Mouse (Mus musculus) liver, adult 2 months (tissue): ENCODE measurements around the gene Tmem98. TPM values are rescaled to one million over a fixed set of nuclear protein-coding genes. Genes with fewer than 3 reads are reported as not detected.

Experiments used
- DNase-seq: peaks from one replicate; pipeline ENCODE4 v3.0.0-alpha.2; 2011; ENCODE audit warnings: low read depth, low spot score; ENCODE audit errors: extremely low read depth
- H3K27ac ChIP-seq: fragments of 200-500 bp; replicated peaks from 2 replicates; pipeline ENCODE4 v1.5.1; 2012; ENCODE audit warnings: low read depth, mild to moderate bottlenecking, control low read depth, inconsistent platforms, low read length; ENCODE audit not compliant: insufficient read depth
- H3K27me3 ChIP-seq: fragments of 200-500 bp; 2 replicates; pipeline ENCODE4 v1.6.1; 2012; ENCODE audit warnings: mild to moderate bottlenecking, moderate library complexity, low read length, inconsistent platforms; ENCODE audit not compliant: control insufficient read depth, insufficient read depth
- H3K36me3 ChIP-seq: fragments of 200-500 bp; 2 replicates; pipeline ENCODE4 v1.6.1; 2012; ENCODE audit warnings: low read length, inconsistent platforms; ENCODE audit not compliant: control insufficient read depth, insufficient read depth
- H3K4me1 ChIP-seq: fragments of 200-500 bp; 2 replicates; pipeline ENCODE4 v1.6.1; 2011; ENCODE audit warnings: low read length; ENCODE audit not compliant: control insufficient read depth, insufficient read depth
- H3K4me3 ChIP-seq: fragments of 200-500 bp; 2 replicates; pipeline ENCODE4 v1.5.1; 2011; ENCODE audit warnings: low read depth, mild to moderate bottlenecking, control low read depth, low read length, moderate library complexity; ENCODE audit not compliant: insufficient read depth
- H3K79me2 ChIP-seq: fragments of 200-500 bp; 2 replicates; pipeline ENCODE4 v1.6.1; 2012; ENCODE audit warnings: inconsistent platforms, mild to moderate bottlenecking, low read length, moderate library complexity; ENCODE audit not compliant: control insufficient read depth, insufficient read depth
- H3K9ac ChIP-seq: fragments of 200-500 bp; 2 replicates; pipeline ENCODE4 v1.6.1; 2012; ENCODE audit warnings: low read depth, mild to moderate bottlenecking, control low read depth, inconsistent platforms, low read length
- CTCF ChIP-seq: fragments of 200-500 bp; IDR thresholded peaks from 2 replicates; pipeline ENCODE4 v1.5.1; 2011; ENCODE audit warnings: low read depth, low read length, control low read depth
- POLR2A ChIP-seq: fragments of 200-500 bp; IDR thresholded peaks from 2 replicates; pipeline ENCODE4 v1.6.1; 2011; ENCODE audit warnings: low read length, control low read depth; ENCODE audit not compliant: insufficient read depth; ENCODE audit errors: extremely low read depth
- WGBS: fragments of 180-500 bp; shearing (Covaris S2); methylation state at CpG from one replicate; pipeline ENCODE4 v1.1.7; 2018; 5-methylcytosine and 5-hydroxymethylcytosine counted together
- polyA plus RNA-seq: library from polyadenylated mRNA; depleted of rRNA; stranded (reverse); fragments of >200 nt; gene quantifications from 2 replicates; pipeline ENCODE4 v1.2.3, GENCODE M21; 2012
- total RNA-seq: library from RNA; depleted of rRNA; stranded (reverse); fragments of >200 nt; gene quantifications from 2 replicates; pipeline ENCODE4 v1.2.3, GENCODE M21; 2014

Tmem98 gene
- total and polyA plus RNA-seq, 2 experiments: 17.9 to 18.3 TPM

- H3K27me3 ChIP-seq: no peaks in the 10 kb centered on the region
- H3K79me2 ChIP-seq: no peaks in the 10 kb centered on the region; the same call in 1 of the 2 replicates
- 86% methylated on average over 6 of the region's 6 CpGs for WGBS
- H3K4me1 ChIP-seq: peaks cover 2% of the 10 kb centered on the region; the same call in 1 of the 2 replicates
- TF ChIP-seq CTCF: no peak
- no peak for TF ChIP-seq POLR2A
- peak; percentile 4 for DNase-seq
- H3K27ac ChIP-seq: no peak overlapping the region
- no peak overlapping the region for H3K9ac ChIP-seq
- no peak overlapping the region for H3K4me3 ChIP-seq
- no peaks in the 10 kb centered on the region for H3K36me3 ChIP-seq
These were observed 31.8 kb upstream of the Tmem98 start for GRCm38 (mm10) chr11:80778157-80778556.

- peak overlapping the region; percentile 33 for H3K27ac ChIP-seq
These were observed 31.0 kb upstream of the Tmem98 start for GRCm38 (mm10) chr11:80778916-80779526.

GRCm38 (mm10) chr11:80779527-80780344 is 30.2 kb upstream of the Tmem98 start, which contains the start of gene Myo1d:
Gene Myo1d (minus strand): TSS chr11:80780025.
- Histone ChIP-seq H3K4me1 (peaks cover 5% of the 10 kb centered on the region), H3K9ac (peak within 1 kb of the TSS; percentile 82), H3K79me2 (no peaks in the 10 kb centered on the region), H3K36me3 (no peaks in the 10 kb centered on the region), H3K4me3 (peak within 1 kb of the TSS; percentile 62), H3K27me3 (no peaks in the 10 kb centered on the region), H3K27ac (peak within 1 kb of the TSS; percentile 33)
- DNase-seq: peak; percentile 60
- 2% methylated on average over 81 of the region's 87 CpGs for WGBS
- peak; percentile 90 for TF ChIP-seq POLR2A
- peak; percentile 89 for TF ChIP-seq CTCF

More at GRCm38 (mm10) chr11:80778916-80779526, 31.0 kb upstream of the Tmem98 start:
- Histone ChIP-seq H3K9ac (peak overlapping the region; percentile 82), H3K79me2 (no peaks in the 10 kb centered on the region; the same call in 1 of the 2 replicates), H3K36me3 (no peaks in the 10 kb centered on the region), H3K27me3 (no peaks in the 10 kb centered on the region), H3K4me1 (peaks cover 4% of the 10 kb centered on the region), H3K4me3 (peak overlapping the region; percentile 62)
- TF ChIP-seq POLR2A (no peak), CTCF (no peak)
- WGBS: 2% methylated on average over 18 of the region's 18 CpGs
- peak; percentile 20 for DNase-seq

- Histone ChIP-seq H3K27me3 (no peaks in the 10 kb centered on the region), H3K27ac (no peak overlapping the region), H3K9ac (no peak overlapping the region), H3K4me1 (peaks cover 5% of the 10 kb centered on the region), H3K79me2 (no peaks in the 10 kb centered on the region), H3K4me3 (no peak overlapping the region), H3K36me3 (no peaks in the 10 kb centered on the region)
- peak; percentile 97 for DNase-seq
- TF ChIP-seq CTCF: no peak
- no peak for TF ChIP-seq POLR2A
- 19% methylated on average over 2 of the region's 2 CpGs for WGBS
These were observed 28.4 kb upstream of the Tmem98 start for GRCm38 (mm10) chr11:80781535-80781934.

- Histone ChIP-seq H3K27ac (no peak overlapping the region), H3K36me3 (no peaks in the 10 kb centered on the region), H3K79me2 (no peaks in the 10 kb centered on the region), H3K27me3 (no peaks in the 10 kb centered on the region), H3K4me3 (no peak overlapping the region), H3K4me1 (peaks cover 5% of the 10 kb centered on the region), H3K9ac (no peak overlapping the region)
- DNase-seq: no peak
- TF ChIP-seq POLR2A (no peak), CTCF (no peak)
- WGBS: 33% methylated on average over 7 of the region's 7 CpGs
These were observed 26.5 kb upstream of the Tmem98 start for GRCm38 (mm10) chr11:80783460-80783859.
